Mouse (Mus musculus) right cerebral cortex, adult 18-20 months (tissue): ENCODE measurements around the gene Ccdc28b.

Source experiments
- DNase-seq: peaks from one replicate; pipeline ENCODE4 v3.0.0; 2022; ENCODE audit warnings: mixed read lengths

Ccdc28b gene

DNA sequence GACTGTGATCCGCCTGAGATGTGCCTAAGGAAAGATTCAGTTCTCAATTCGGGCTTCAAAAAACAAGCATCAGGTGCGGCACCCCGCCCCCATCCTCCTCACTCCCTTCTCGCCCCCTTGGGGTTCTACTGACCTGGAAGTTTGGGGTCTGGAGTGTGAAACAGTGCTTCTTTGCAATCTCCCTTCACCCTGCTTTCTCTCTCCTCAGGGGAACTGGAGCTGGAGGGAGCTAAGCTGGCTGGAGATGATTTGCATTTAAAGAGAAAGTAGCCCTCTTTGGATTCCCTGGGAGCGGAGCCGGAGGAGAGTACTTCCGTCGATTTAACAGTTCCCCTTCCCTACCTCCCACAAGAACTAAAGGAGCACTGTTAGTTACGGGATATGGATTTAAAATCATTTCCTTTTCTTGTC lies at the start of gene Ccdc28b:
Gene Ccdc28b, minus strand, starts transcription at position 267 of the 411 bp plus-strand sequence.
- peak; percentile 71 for DNase-seq

DNA sequence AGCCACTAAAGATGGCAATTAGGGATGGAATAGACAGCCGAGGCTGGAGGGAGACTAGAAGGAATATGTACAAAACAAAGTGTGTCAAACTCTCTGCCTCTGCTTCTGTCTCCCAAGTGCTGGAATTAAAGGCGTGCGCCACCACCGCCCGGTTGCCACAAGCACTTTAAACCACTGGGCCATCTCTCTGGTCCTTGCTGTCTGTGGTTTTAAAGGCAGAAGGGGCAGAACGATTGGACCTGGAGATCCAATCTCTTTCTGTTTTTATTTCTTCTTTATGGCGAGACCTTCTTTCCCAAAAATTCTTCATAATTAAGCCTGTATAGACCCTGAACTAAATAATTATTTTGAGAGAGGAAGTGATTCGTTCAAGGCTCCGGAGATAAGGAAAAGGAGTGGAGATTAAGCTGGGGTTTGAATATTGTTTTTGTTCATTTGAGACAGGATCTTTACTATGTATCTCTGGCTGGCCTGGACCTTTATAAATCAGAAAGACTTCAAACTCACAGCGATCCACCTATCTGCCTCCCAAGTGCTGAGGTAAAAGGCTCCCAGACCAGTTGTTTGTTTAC lies 49.2 kb upstream of the Ccdc28b start:
- DNase-seq: no peak

DNA sequence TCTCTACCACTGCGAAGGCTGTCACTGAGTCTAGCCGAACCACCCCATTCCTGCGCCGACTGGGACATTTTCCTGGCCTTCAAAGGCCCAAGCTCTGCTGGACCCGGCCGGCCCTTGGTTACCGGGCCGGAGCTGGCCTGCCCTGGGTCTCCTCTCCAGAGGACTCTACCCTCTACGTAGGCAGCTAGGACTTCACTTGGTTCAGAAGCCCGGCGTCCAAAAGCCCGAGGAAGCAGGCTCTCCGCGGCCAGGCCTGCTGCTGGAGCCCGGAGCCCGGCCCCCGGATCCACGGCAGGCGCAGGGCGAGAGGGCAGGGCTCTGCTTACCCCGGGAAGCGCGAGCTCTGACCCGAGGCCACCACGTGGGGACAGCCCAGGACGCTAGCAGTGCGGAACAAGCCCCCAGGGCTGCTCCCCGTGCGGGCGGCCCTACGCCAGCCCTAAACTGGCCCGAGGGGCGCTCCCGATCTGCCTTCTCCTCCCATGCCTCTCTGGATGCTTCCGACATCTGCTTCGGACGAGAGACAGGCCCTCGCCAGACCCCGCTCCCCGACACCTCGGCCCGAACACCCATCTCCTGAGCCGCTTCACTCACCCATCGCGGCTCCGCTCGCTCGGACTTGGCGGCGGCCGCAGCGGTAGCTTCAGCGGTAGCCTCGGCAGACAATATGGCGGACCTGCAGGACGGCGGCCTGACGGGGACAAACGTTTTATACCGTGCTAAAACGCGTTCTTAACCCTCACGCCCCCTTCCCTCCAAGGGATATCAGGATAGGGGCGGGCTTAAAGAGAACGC lies 48.5 kb upstream of the Ccdc28b start, which contains the start of gene Kpna6:
Gene Kpna6, minus strand, starts transcription at position 685 of the 795 bp plus-strand sequence.
- DNase-seq: peak; percentile 94

DNA sequence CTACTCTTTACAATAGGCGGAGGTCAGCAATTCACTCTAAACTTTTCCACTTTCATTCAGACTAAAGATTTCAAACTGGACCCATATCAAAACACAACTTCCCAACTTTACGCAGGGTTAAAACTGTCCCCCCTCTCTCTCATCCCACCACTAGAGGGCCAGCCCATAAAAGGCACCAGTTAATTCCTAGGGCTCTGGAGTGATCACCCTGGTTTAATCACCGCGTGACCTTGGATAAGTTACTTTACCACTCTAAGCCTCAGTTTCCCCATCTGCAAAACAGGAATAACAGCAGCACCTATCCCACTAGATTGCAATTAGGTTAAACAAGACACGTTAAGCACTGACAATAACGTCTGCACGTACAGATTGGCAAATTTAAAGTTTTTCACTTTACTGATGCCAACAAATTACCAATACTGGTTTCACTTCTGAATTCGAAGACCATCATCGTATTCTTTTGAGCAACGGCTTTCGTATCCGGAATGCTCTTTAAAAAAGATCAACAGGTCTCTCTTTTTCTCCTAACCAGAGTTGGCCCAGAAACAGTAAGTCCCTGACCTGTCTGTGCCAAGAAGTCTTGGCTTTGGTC lies 47.8 kb upstream of the Ccdc28b start:
- DNase-seq: peak; percentile 28

DNA sequence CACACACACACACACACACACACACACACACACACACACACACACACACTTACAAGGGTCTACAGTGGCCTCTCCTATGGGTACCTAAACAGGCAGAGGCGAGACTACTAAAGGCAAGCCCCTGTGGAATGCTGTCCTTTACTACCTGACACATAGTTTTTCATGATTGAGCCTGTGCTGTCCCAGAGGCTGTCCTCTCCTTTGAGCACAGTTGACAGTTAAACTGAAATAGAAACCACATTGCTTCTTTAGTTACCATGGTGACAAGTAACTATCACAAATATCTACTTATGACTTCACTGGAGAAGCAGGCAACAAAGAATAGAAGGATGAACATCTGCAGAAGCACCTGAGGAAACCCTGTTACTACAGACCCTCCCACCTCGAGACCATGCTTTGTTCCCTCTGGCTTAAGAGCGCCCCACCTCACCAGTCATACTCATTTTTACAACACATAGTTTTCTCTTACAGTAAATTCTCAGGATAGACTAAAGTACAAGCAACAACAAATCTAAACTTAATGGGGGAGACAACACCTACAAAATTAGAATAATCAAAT lies 38.6 kb upstream of the Ccdc28b start:
- DNase-seq: no peak

DNA sequence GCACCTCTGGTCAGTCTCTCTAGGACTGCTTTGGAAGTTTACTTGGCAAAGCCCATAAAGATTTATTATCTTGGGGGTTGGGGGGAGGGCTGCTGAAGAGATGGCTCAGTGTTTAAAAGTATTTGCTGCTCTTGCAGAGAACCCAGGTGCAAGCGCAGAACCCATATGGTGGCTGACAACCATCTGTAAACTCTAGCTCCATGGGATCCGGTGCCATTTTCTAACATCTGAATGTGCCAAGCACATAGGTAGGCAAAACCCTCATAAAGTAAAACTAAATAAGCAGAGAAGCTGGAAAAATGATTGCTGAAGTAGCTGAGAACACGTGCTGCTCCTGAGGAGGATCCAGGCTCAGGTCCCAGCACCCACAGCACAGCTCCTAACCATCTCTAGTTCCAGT lies 37.8 kb upstream of the Ccdc28b start:
- DNase-seq: no peak

DNA sequence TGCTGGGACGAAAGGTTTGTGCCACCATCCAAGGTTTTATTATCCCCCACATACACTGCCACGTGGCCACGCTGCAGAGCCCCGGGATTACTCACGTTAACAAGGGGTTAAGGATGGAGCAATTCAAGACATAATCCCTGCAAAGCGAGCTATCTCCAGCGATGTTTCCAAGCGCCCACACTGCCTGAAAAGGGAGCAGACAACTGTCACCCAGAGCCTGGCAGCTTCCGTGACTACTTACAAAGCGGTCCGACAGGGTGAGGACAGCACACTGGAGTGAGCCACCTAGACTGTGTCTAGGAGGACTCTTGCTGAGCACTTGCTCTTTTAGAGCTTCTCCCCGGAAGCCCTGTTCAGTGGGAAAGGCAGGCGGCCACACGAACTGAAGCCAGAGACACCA lies 31.0 kb upstream of the Ccdc28b start:
- DNase-seq: peak; percentile 51

DNA sequence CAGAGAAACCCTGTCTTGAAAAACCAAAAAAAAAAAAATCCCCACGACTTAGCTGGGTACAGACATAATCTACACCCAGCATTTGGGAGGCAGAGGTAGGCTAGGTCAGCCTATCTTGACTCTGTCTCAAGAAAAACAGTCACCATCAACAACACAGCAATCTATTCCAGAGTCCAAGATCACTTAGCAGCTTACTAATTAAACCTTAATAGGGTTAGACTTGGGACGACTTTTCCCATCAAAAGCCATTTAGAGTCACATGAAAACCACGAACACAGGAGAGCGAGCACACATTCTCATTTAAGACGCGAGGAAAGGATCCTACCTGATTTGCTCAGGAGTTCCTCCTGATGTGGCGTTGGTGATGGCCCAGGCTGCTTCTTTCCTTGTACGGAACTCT lies 26.6 kb upstream of the Ccdc28b start:
- no peak for DNase-seq

DNA sequence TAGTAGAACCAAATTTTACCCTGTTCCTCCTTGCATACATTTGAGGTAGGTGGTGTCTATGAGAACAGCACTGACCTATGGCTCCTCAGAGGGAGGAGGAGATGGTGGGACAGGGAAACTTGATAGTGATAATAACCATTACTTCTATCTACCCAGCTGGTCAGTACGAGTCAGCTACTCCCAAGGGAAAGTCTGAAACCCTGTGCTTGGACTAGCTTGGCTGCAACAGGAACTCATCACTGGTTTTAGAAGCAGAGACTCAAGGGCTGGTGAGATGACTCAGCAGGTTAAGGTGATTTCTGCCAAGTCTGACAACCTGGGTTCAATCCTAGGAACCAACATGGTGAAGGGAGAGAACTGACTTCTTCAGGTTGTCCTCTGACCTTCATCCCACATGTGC lies 24.9 kb upstream of the Ccdc28b start:
- no peak for DNase-seq

DNA sequence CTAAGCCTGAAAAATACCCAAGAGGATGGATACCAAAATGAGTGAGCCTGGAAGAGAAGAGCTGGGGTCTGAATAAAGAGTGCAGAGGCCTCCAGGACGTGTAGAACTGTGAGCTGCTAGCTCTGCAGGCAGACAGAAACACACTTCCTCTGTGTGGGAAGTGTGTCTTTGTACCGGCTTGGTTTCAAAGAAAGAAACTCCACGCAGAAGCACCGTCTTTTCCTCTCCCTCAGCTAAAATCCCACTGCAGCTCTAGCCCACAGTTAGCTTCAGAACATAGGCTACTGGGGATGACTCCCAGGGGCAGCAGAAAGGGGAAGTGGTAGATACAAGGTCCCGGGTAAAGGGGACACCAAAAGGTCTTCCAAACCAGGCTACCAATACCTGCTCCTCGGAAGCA lies 21.5 kb upstream of the Ccdc28b start:
- DNase-seq: peak; percentile 39

DNA sequence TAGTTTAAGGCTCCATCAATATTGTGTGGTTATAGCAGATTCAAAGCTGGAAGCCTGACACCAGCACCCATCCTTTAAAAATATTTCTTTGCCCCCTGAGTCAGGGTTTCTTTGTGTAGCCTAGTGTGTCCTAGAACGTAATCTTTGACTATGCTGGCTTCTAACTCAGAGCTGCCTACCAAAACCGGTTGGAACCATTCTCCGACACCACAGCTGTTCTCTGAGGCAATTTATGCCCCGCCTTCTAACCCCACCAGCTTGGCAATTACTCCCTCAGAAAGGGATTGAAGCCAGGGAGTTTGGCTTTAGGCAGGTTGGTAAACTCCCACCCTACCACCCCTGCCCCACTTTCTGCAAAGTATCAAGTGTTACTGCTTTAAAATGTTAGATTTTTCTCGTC lies 18.0 kb upstream of the Ccdc28b start:
- no peak for DNase-seq

DNA sequence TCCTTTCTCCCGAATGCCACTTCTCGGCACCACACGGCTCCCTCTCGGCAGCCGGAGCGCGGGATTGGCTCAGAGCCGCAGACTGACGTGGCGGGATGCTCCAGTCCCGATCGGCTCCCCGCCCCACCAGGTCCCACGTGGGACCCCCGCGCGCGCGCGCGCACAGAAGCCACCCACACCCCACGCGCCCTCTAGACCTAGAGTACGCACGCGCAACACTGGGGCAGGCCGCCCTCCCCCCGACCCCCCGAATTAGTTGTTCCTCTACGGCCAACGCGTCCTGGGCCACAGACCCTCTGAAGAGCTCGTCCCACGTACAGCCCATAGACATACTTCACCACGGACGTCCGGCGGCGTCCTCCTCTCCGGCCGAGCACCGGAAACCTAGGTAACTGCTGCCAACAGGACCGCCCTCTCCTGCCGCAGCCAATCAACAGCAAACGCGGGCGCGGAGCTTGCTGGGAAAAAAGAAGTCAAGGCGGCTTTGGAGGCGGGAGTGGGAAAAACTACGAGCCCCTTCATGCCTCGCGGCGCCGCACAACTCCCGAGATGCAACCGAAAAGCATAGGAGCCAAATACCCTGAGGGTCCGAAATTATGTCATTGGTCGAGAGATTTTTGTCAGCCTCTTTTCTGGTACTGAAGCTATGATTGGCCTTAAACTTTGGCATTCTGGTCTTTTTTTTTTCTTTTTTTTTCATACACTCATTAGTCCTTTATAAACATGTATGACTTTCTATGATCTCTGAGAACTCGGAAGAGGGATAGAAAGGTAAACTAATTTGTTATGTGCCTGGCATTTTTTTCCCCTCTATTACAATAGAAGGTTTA lies 17.1 kb upstream of the Ccdc28b start, which contains the start of gene Txlna:
Gene Txlna, minus strand, starts transcription at position 428 of the 830 bp plus-strand sequence.
- peak; percentile 98 for DNase-seq

DNA sequence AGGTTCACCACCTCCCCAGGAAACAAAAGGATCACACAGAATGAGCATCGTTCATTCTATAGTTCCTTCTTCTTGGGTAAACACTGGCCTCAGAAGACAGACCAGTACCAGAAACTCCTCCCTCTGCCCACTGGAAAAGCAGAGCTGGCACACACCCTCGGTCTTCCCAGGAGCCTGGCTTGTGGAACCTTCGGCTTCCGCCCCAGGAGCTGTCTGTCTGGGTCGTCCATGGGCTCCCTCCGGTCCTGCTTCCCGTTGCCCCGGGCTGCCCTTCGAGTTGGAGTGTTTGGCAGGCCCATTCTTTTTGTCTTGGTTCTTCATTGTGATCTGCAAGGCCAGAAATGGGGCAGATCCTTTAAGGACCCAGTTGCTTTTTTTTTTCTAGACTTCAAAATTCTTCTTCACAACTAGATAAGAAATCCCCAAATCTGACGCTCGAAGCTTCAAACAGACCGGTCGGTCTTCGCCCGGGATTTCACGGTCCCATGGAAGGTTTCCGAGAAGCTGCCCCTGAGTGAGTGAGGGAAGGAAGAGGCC lies 16.4 kb upstream of the Ccdc28b start:
- no peak for DNase-seq

DNA sequence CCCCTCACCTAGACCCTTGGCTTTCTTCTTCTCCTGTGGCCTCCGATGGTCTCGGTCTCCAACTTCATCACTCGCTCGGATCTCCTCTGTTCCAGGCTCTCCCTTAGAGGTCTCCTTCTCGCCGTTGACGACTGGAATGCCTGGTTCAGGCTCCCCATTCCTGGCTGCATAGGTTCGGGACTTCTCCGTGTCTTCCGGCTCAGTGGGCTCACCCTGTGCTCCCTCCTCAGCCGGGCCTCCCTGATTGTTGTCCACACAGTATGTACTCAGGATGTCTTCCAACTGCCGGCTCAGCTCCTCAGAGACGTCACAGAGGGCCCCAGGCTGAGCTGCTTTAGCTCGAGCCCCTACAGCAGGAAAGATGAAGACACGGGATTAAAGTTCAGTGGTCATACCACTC lies 15.5 kb upstream of the Ccdc28b start:
- no peak for DNase-seq

DNA sequence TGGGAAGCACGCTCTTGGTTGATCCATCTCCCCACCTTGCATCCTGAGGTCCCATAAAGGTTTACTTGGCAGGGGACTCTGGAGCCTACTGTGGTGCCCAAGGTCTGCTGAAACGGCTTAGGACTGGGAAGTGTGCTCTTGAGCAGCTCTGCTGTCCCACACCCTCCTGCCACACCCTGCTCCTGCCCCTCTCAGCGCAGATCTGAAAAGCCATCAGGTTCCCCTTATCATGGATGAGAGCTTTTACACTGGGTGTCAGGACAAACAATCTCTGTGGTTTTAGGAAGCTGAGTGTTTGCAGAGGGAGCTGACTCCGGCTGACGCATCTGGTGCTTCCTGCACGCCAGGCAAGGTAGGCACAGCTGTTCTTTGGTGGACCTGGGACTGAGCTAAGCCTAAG lies 10.1 kb upstream of the Ccdc28b start:
- DNase-seq: no peak

DNA sequence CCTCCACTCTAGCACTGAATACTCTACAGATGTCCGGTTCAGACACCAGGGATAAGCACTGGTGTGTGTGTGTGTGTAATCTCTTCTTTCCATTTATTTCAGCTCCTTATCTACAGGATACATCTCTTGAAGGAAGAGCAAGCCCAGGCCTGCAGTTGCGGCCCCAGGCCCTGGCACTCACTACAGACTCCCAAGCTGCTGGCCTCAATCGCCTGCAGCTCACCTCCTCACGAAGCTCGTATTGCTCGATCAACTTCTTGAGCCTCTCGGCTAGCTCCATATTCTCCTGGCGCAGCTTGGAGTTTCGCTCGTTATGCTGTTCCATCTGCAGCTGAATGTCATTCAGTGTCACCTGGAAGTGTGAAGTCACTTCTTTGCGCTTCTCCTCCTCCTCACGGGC lies 8.1 kb upstream of the Ccdc28b start:
- no peak for DNase-seq

DNA sequence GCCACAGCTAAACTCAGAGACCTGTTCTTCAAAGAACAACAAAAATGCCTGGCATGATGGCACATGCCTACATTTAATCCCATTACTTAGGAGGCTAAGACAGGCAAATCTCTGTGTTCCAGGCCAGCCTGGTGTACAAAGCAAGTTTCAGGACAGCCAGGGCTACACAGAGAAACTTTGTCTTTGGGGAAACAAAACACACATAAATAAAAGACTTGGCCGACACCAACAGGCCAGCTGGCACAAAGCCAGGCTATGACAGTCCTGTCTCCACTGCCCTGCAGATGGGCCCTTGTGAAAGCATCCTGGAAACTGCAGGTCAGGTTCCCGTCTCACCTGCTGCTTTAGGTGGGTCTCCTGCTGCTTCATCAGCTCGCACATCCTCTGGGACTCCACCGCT lies 7.2 kb upstream of the Ccdc28b start:
- no peak for DNase-seq

DNA sequence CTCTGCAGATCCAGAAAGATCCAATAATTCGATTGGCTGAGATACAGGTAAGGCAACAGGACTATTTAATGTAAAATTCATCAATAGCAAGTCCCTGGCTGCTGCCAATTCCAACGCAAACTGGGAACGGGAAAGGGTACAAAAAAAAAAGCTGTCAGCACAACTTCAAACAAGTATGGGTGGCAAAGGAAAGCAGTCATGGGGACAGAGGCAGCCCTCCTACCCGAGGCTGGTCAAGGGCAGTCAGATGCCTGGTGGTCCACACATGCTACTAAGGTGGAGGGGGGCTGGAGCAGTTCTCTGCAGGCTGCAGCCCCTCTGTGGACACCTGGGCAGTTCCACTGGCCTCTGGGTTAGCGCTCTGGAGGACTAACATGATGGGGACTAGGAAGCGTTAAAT lies 2.3 kb upstream of the Ccdc28b start:
- no peak for DNase-seq

DNA sequence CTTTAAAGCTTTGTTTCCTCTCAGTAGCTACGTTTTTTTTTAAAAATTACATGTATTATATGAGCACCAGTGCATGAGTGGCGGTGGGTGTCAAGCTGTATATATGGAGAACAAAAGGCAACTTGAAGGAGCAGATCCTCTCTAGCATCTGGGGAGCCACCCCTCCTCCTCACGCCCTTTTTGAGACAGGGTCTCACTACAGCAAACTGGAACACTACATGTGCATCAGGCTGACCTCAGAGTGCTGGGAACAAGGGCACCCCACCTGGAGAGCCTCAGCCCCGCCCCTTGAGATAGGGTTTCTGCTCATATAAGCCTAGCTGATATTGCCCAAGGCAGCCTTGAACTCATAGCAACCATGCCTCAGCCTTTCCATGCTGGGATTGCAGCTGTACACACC lies 1.7 kb upstream of the Ccdc28b start:
- DNase-seq: no peak

DNA sequence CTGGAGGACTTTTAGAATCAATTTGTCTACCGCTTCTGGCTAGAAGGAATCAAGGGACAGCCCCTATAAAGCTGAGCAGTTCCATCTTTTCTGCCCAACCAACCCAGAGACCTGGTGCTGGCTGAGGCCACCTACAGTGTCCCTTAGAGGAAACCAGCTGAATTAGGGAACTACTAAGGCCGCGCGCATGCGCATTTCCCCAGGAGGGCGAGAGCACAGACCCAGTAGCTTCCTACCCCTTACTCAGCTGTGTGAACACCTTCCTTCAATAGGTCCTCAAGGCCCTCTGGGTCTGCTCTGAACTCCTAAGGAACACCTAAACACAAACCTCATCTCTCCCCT lies 1.3 kb upstream of the Ccdc28b start:
- peak; percentile 69 for DNase-seq

DNA sequence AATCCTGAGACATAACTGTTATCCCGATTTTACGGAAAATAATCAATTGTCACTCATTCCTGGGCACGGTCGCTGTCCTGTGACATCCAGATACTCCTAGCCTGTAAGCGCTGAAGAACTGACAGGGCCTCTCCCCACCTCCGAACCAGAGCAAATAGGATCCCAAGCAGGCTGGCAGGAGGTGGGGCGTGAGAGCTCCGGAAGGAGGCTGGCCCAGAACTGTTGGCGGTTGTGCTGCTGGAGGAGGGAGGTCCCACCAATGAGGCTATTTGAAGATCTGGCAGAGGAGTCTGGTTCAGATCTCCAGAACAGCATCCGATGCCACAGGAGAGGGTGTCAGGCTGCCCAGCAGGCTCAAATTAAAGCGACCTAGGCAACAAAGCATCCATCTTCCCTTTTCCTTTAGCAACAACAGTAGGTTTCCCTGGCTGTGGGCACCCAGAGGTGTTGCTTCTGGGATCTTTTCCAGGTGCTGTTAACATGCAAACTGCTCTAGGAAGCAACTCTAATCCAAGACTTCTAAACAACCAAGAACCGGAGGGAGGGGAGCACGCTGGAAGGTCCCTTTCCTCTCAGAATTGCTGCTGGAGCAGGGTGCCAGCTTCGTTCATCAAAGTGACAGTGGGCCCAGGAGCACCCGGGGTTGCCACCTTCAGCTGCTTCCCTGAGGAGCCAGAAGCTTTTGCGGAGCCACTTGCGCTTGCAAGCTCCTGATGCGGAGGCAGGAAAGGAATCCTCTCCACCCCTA lies 708 bp upstream of the Ccdc28b start:
- DNase-seq: peak; percentile 94
